Mouse (Mus musculus): ENCODE measurements at regions not wholly inside any gene's neighbourhood (a gene's known extent, or its start where the extent isn't known, plus 50 kb on each side); places are given as distances from the start of the nearest gene placed in this dataset.
A peak's percentile ranks its signal among the peaks of the same experiment; 100 is the strongest.

DNA sequence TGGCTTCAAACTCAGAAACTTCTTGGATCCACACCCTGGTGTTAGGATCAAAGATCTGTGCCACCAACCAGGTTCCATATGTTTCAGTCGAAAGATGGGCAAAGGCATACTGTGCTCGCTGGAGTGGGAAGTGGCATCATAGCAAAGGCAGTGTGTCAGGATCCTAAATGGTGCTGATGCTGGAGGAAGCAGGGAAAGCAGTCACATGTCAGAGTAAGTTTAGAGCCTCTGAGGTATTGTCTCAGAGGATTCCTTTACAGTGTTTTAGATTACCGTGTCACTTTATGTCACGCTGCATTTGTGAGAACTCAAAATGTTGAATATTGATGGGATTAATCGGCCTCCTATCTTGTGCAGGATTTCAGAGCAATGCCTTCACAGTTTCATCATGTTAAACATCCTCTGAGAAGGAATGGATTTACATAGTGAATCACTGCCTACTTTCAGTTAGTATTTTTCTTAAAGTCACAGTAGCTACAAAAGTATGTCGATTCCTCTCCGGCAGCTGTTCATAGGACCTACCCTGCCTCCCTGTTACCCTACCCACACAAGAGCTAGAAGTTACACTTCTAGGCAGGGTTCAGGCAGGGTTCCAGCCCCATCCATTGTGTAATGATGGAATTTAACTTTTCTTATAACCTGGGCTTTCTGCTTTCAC, 994.4 kb upstream of the Lrrc6 start:
- no peak for DNase-seq (ENCODE audit: extremely low read depth)
- H3K9ac ChIP-seq (ENCODE audit: insufficient read depth, low read depth), result no peak overlapping the region
- no peaks in the 10 kb centered on the region for H3K27me3 ChIP-seq (replicated peaks)
- no peaks in the 10 kb centered on the region for H3K9me3 ChIP-seq (replicated peaks; ENCODE audit: low read length)
- H3K79me2 ChIP-seq (replicated peaks; ENCODE audit: control insufficient read depth, extremely low read depth, insufficient read depth, poor library complexity, severe bottlenecking), result no peaks in the 10 kb centered on the region
- no peaks in the 10 kb centered on the region for H3K4me1 ChIP-seq (ENCODE audit: control insufficient read depth in 1 of 2, insufficient read depth in 2 of 2)
- no peaks in the 10 kb centered on the region for H3K36me3 ChIP-seq (replicated peaks in 1 of 2; ENCODE audit: control insufficient read depth in 1 of 2, insufficient read depth in 1 of 2, low read length in 1 of 2)
- dilution Hi-C loops (cut with MboI; ENCODE audit: extremely low pct_ligation_motif_present, extremely low pct_unique_long_range_greater_than_20kb, low sequenced_read_pairs), result no loop called here
- TF ChIP-seq ZMIZ1 (IDR thresholded peaks at IDR 0.05; ENCODE audit: low read depth, low read length), result no peak
- TF ChIP-seq UBTF (IDR thresholded peaks at IDR 0.05; ENCODE audit: low read depth, low read length), result no peak
- TF ChIP-seq MAX (IDR thresholded peaks at IDR 0.05; ENCODE audit: low read length), result no peak
- TF ChIP-seq USF1 (IDR thresholded peaks at IDR 0.05; ENCODE audit: low read depth, low read length), result no peak
- no peak for TF ChIP-seq SIN3A (IDR thresholded peaks at IDR 0.05; ENCODE audit: low read length)
- TF ChIP-seq USF2 (conservative IDR thresholded peaks at IDR 0.05; ENCODE audit: low read depth, low read length), result no peak
- no peak for TF ChIP-seq PAX5 (IDR thresholded peaks at IDR 0.05; ENCODE audit: low read length)
- no peak for TF ChIP-seq ELF1 (IDR thresholded peaks at IDR 0.05; ENCODE audit: low read depth, low read length)
- H3K4me3 ChIP-seq (replicated peaks in 1 of 3; ENCODE audit: low read depth in 2 of 3, low read length in 2 of 3, poor library complexity in 1 of 3), result no peak overlapping the region
- H3K4me2 ChIP-seq (ENCODE audit: insufficient read depth, low read depth, poor library complexity, severe bottlenecking), result 0 out of 2 replicates have a peak overlapping the region, but pooled peaks have one; percentile 6
- in situ Hi-C loops (cut with MboI; ENCODE audit: low pct_ligation_motif_present, low pct_unique_long_range_greater_than_20kb, low sequenced_read_pairs), result no loop called here
- no peak overlapping the region for H3K27ac ChIP-seq (ENCODE audit: insufficient read depth, low read depth)

DNA sequence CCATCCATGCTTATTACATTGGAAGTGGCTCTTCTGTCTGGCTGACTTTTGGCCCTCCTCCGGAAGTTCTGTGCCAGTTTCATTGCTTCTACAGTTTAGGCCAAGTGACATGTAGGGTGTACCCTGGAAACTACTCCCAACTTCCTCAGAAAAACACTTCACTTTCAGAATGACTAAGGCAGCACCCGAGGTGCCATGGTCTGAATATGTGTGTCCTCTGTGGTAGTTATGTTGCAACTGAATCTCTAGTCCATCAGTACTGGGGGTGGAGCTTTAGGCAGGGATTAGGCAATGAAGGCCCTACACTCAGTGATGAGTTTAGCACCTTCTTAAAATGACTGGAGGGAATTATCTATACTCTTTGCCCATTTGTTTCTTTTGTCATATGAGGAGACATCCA, 981.0 kb upstream of the Lrrc6 start:
- no peak overlapping the region for H3K9ac ChIP-seq (ENCODE audit: insufficient read depth, low read depth)
- peak; percentile 5 for DNase-seq (ENCODE audit: extremely low read depth)
- no peaks in the 10 kb centered on the region for H3K79me2 ChIP-seq (replicated peaks; ENCODE audit: control insufficient read depth, extremely low read depth, insufficient read depth, poor library complexity, severe bottlenecking)
- dilution Hi-C loops (cut with MboI; ENCODE audit: extremely low pct_ligation_motif_present, extremely low pct_unique_long_range_greater_than_20kb, low sequenced_read_pairs) (no loop called here), in situ Hi-C loops (cut with MboI; ENCODE audit: low pct_ligation_motif_present, low pct_unique_long_range_greater_than_20kb, low sequenced_read_pairs) (no loop called here)
- peaks cover 0 to 7% of the 10 kb centered on the region in 2 experiments; a peak in 2 of 4 replicates for H3K4me1 ChIP-seq (ENCODE audit: control insufficient read depth in 1 of 2, insufficient read depth in 2 of 2)
- H3K9me3 ChIP-seq (replicated peaks; ENCODE audit: low read length), result no peaks in the 10 kb centered on the region
- H3K4me2 ChIP-seq (ENCODE audit: insufficient read depth, low read depth, poor library complexity, severe bottlenecking), result no peak overlapping the region
- no peak for TF ChIP-seq RCOR1 (conservative IDR thresholded peaks at IDR 0.05; ENCODE audit: low read depth, low read length)
- peak; percentile 52; the same call in 1 of the 2 replicates for TF ChIP-seq IRF4 (IDR thresholded peaks at IDR 0.05; ENCODE audit: low read depth, low read length)
- TF ChIP-seq NRF1 (IDR thresholded peaks at IDR 0.05; ENCODE audit: low read depth, low read length), result no peak
- TF ChIP-seq JUND (conservative IDR thresholded peaks at IDR 0.05; ENCODE audit: low read depth, low read length), result peak; percentile 35; the same call in 1 of the 2 replicates
- no peak for TF ChIP-seq KAT2A (IDR thresholded peaks at IDR 0.05; ENCODE audit: insufficient replicate concordance, low read length)
- H3K27me3 ChIP-seq (replicated peaks), result no peaks in the 10 kb centered on the region
- no peak overlapping the region for H3K4me3 ChIP-seq (replicated peaks in 1 of 3; ENCODE audit: low read depth in 2 of 3, low read length in 2 of 3, poor library complexity in 1 of 3)
- no peak overlapping the region for H3K27ac ChIP-seq (ENCODE audit: insufficient read depth, low read depth)
- no peaks in the 10 kb centered on the region for H3K36me3 ChIP-seq (replicated peaks in 1 of 2; ENCODE audit: control insufficient read depth in 1 of 2, insufficient read depth in 1 of 2, low read length in 1 of 2)

DNA sequence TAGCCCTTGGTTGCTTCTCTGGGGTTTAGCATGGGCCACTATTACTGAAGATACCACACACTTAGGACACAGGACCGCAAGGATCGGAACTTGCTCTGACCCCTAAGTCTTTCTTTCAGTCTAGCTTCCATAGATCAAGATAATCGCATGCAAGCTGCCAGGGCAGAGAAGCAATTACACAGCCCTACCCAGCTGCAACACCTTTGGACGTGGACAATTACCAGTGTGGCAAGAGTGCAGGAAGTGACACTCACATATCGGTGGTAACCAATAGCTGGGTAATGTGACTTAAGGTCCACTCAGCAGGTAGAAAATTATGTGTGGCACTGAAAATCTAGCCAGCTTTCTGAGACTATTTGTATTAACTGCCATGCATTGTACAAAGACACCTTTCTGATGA, 973.6 kb upstream of the Lrrc6 start:
- dilution Hi-C loops (cut with MboI; ENCODE audit: extremely low pct_ligation_motif_present, extremely low pct_unique_long_range_greater_than_20kb, low sequenced_read_pairs) (no loop called here), in situ Hi-C loops (cut with MboI; ENCODE audit: low pct_ligation_motif_present, low pct_unique_long_range_greater_than_20kb, low sequenced_read_pairs) (no loop called here)
- H3K27me3 ChIP-seq (replicated peaks), result no peaks in the 10 kb centered on the region
- DNase-seq (ENCODE audit: extremely low read depth), result no peak
- H3K36me3 ChIP-seq (replicated peaks in 1 of 2; ENCODE audit: control insufficient read depth in 1 of 2, insufficient read depth in 1 of 2, low read length in 1 of 2), result no peaks in the 10 kb centered on the region
- no peak overlapping the region for H3K9ac ChIP-seq (ENCODE audit: insufficient read depth, low read depth)
- no peaks in the 10 kb centered on the region for H3K79me2 ChIP-seq (replicated peaks; ENCODE audit: control insufficient read depth, extremely low read depth, insufficient read depth, poor library complexity, severe bottlenecking)
- no peaks in the 10 kb centered on the region for H3K4me1 ChIP-seq (ENCODE audit: control insufficient read depth in 1 of 2, insufficient read depth in 2 of 2)
- H3K27ac ChIP-seq (ENCODE audit: insufficient read depth, low read depth), result no peak overlapping the region
- H3K4me3 ChIP-seq (replicated peaks in 1 of 3; ENCODE audit: low read depth in 2 of 3, low read length in 2 of 3, poor library complexity in 1 of 3), result no peak overlapping the region
- H3K4me2 ChIP-seq (ENCODE audit: insufficient read depth, low read depth, poor library complexity, severe bottlenecking), result no peak overlapping the region
- TF ChIP-seq MAFK (IDR thresholded peaks at IDR 0.05; ENCODE audit: insufficient replicate concordance, low read length) (no peak), POLR2A (IDR thresholded peaks at IDR 0.05; ENCODE audit: low read depth, low read length) (no peak), NRF1 (IDR thresholded peaks at IDR 0.05; ENCODE audit: low read depth, low read length) (no peak), USF2 (conservative IDR thresholded peaks at IDR 0.05; ENCODE audit: low read depth, low read length) (no peak), MAX (IDR thresholded peaks at IDR 0.05; ENCODE audit: low read length) (no peak), MEF2A (IDR thresholded peaks at IDR 0.05; ENCODE audit: borderline replicate concordance, low read depth, low read length) (no peak), KAT2A (IDR thresholded peaks at IDR 0.05; ENCODE audit: insufficient replicate concordance, low read length) (no peak), SIN3A (IDR thresholded peaks at IDR 0.05; ENCODE audit: low read length) (no peak), JUND (conservative IDR thresholded peaks at IDR 0.05; ENCODE audit: low read depth, low read length) (no peak), POLR2AphosphoS2 (IDR thresholded peaks at IDR 0.05; ENCODE audit: low read depth, low read length) (no peak), JUN (IDR thresholded peaks at IDR 0.05; ENCODE audit: insufficient read depth, low read depth, low read length) (no peak), CHD1 (IDR thresholded peaks at IDR 0.05; ENCODE audit: low read depth, low read length) (no peak), ZC3H11A (IDR thresholded peaks at IDR 0.05; ENCODE audit: low read depth, low read length) (no peak)
- H3K9me3 ChIP-seq (replicated peaks; ENCODE audit: low read length), result no peaks in the 10 kb centered on the region

Measured in CH12.LX (cell line).